Mouse (Mus musculus) limb, embryonic 14.5 days (tissue): ENCODE results near the gene Ppp3r2. TPM values are rescaled to one million over a fixed set of nuclear protein-coding genes. Genes with fewer than 3 reads are reported as not detected.
A peak's percentile ranks its signal among the peaks of the same experiment; 100 is the strongest.

Source experiments
- ATAC-seq: fragments of 200-750 bp; cut with Nextera tagmentation; 2 replicates; pipeline ENCODE4 v1.8.0; 2017; ENCODE audit warnings: low read depth, moderate number of reproducible peaks, moderate TSS enrichment; ENCODE audit not compliant: low FRiP score
- DNase-seq: peaks from one replicate; pipeline ENCODE4 v3.0.0-alpha.2; 2015; ENCODE audit warnings: low spot score
- H3K27ac ChIP-seq: fragments of 300-500 bp; sonication (generic); replicated peaks from 2 replicates; pipeline ENCODE4 v1.5.1; 2014; ENCODE audit warnings: low read depth, mild to moderate bottlenecking, low read length, moderate library complexity, mixed read lengths
- H3K27me3 ChIP-seq: fragments of 300-500 bp; sonication (generic); 2 replicates; pipeline ENCODE4 v1.6.1; 2014; ENCODE audit warnings: low read length, mixed read lengths; ENCODE audit not compliant: control insufficient read depth, insufficient read depth
- H3K36me3 ChIP-seq: fragments of 300-500 bp; sonication (generic); 2 replicates; pipeline ENCODE4 v1.6.1; 2014; ENCODE audit warnings: mild to moderate bottlenecking, low read length, moderate library complexity, mixed read lengths; ENCODE audit not compliant: control insufficient read depth, insufficient read depth
- H3K4me1 ChIP-seq: fragments of 300-500 bp; sonication (generic); 2 replicates; pipeline ENCODE4 v1.6.1; 2014; ENCODE audit warnings: antibody characterized with exemption, low read length, mixed read lengths; ENCODE audit not compliant: control insufficient read depth, insufficient read depth
- H3K4me2 ChIP-seq: fragments of 300-500 bp; sonication (generic); replicated peaks from 2 replicates; pipeline ENCODE4 v1.6.1; 2014; ENCODE audit warnings: low read depth, mild to moderate bottlenecking, low read length, moderate library complexity; ENCODE audit not compliant: severe bottlenecking
- H3K4me3 ChIP-seq: fragments of 300-500 bp; sonication (generic); replicated peaks from 2 replicates; pipeline ENCODE4 v1.5.1; 2014; ENCODE audit warnings: low read length
- H3K9ac ChIP-seq: fragments of 300-500 bp; sonication (generic); 2 replicates; pipeline ENCODE4 v1.6.1; 2014; ENCODE audit warnings: mild to moderate bottlenecking, low read depth, low read length, moderate library complexity; ENCODE audit not compliant: severe bottlenecking
- H3K9me3 ChIP-seq: fragments of 300-500 bp; sonication (generic); 2 replicates; pipeline ENCODE4 v1.6.1; 2016; ENCODE audit warnings: low read length; ENCODE audit not compliant: control insufficient read depth
- POLR2A ChIP-seq: fragments of 200-500 bp; IDR thresholded peaks from 2 replicates; pipeline ENCODE4 v1.8.0; 2012; ENCODE audit warnings: inconsistent platforms, mild to moderate bottlenecking, moderate library complexity, borderline replicate concordance; ENCODE audit not compliant: insufficient read depth, insufficient read length; ENCODE audit errors: extremely low read depth
- WGBS: fragments of 180-500 bp; shearing (Covaris S2); extraction: QIAGEN DNeasy Blood & Tissue Kit; methylation state at CpG from one replicate; pipeline ENCODE4 v1.1.7; 2014; 5-methylcytosine and 5-hydroxymethylcytosine counted together
- polyA plus RNA-seq, 2 experiments: library from polyadenylated mRNA; depleted of rRNA in 1 of 2; stranded (reverse) in 1 of 2; unstranded in 1 of 2; fragments of >200 nt; fragmentation: Nextera tagmentation in 1 of 2; extraction: Ambion mirVana in 1 of 2; gene quantifications; 2 replicates each; pipeline versions ENCODE4 v1.2.1 to v1.2.3; 2012 to 2014

Gene Ppp3r2
- polyA plus RNA-seq, 2 experiments: 0.14 to 0.19 TPM

DNA sequence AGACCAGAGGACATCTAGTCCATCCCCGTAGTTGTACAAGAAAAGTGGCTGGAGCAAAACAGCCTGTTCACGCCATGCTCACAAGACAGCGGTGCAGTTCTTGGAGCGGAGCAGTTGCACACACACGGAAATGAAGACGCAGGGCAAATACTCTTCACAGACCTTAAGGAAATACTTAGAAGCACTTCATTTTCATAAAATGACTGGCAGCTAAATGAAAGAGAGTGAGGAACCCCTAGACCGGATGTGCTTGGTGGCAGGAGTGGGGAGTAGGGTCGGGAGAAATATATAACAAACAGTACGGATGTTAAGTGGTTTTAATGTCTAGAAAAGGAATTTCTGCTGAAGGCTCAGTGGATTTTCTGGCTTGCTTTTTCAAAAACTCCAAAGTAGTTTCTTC lies 20.2 kb downstream of the Ppp3r2 start:
- 95% methylated on average over 9 of the region's 9 CpGs for WGBS
- peaks cover 39% of the 10 kb centered on the region for H3K36me3 ChIP-seq

DNA sequence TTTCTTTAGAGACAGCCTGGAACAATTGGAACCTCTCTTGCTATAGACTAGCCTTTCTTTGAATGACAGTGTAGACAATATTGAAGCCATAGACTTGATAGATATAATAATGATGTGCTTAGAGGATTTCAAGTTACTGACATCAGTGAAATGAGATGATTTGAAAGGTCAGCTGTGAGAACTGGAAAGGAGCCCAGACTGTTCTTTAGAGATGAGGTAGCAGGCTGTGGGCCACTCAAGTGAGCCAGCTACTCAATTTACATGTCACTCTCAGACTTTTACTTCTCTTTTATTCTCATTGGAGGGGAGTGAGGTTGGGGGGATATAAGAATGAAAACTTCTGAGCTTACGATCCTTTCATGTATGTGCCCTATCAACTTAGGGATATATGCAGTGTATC lies 22.4 kb downstream of the Ppp3r2 start:
- H3K36me3 ChIP-seq: peaks cover 55% of the 10 kb centered on the region
- DNase-seq: peak; percentile 21
- H3K27ac ChIP-seq: no peak overlapping the region
- 100% methylated on average over 1 of the region's 1 CpGs for WGBS
- ATAC-seq: no peak
- H3K9me3 ChIP-seq: no peaks in the 10 kb centered on the region
- no peaks in the 10 kb centered on the region for H3K4me1 ChIP-seq
- TF ChIP-seq POLR2A: no peak
- H3K9ac ChIP-seq: no peak overlapping the region
- no peaks in the 10 kb centered on the region for H3K27me3 ChIP-seq
- H3K4me3 ChIP-seq: no peak overlapping the region
- H3K4me2 ChIP-seq: no peak overlapping the region

More for the DNA sequence above, 20.2 kb downstream of the Ppp3r2 start:
- DNase-seq: no peak
- Histone ChIP-seq H3K9me3 (no peaks in the 10 kb centered on the region), H3K4me1 (no peaks in the 10 kb centered on the region), H3K27ac (no peak overlapping the region), H3K4me3 (no peak overlapping the region), H3K27me3 (no peaks in the 10 kb centered on the region), H3K9ac (no peak overlapping the region), H3K4me2 (no peak overlapping the region)
- no peak for TF ChIP-seq POLR2A
- ATAC-seq: no peak

DNA sequence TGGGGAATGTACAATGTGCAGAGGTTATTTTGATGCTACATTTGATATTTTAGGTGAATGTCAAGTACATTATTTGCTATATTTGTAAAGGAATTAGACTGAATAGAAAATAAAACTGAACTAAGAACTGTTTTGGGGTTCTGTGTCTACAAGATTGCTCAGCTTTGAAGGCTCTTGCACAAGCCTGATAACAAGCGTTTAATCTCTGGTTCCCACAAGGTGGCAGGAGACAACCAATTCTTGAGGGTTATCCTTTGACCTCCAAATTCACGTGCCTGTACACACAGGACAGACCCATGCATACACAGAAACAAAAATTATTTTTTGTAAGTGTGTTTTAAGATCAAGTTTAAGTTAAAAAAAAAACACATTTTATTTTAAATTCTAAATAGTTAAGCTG lies 41.9 kb downstream of the Ppp3r2 start:
- no peak for ATAC-seq
- H3K9me3 ChIP-seq: no peaks in the 10 kb centered on the region
- H3K27ac ChIP-seq: no peak overlapping the region
- no peak for DNase-seq
- TF ChIP-seq POLR2A: no peak
- 74% methylated on average over 2 of the region's 2 CpGs for WGBS
- no peak overlapping the region for H3K4me3 ChIP-seq
- H3K4me2 ChIP-seq: no peak overlapping the region
- H3K4me1 ChIP-seq: no peaks in the 10 kb centered on the region
- peaks cover 82% of the 10 kb centered on the region for H3K36me3 ChIP-seq
- H3K9ac ChIP-seq: no peak overlapping the region
- H3K27me3 ChIP-seq: no peaks in the 10 kb centered on the region

DNA sequence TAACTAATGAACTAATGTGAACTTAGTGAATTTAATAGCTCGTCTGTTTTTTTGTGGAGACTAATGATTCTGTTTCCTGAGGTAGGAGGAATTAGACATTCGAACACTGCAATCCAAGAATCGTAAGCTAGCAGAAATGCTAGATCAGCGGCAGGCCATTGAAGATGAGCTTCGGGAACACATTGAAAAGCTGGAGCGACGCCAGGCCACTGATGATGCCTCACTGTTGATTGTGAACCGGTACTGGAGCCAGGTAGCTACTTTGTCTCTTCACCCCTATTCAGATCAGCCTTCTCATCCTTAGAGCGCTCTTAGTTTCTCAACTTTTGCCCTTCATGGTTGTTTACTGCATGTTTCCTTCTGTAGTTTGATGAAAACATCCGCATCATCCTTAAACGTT lies 44.0 kb downstream of the Ppp3r2 start:
- DNase-seq (no peak), ATAC-seq (no peak)
- Histone ChIP-seq H3K36me3 (peaks cover 71% of the 10 kb centered on the region), H3K4me1 (peaks cover 4% of the 10 kb centered on the region; the same call in 1 of the 2 replicates), H3K27ac (no peak overlapping the region), H3K27me3 (no peaks in the 10 kb centered on the region), H3K4me2 (no peak overlapping the region), H3K9me3 (no peaks in the 10 kb centered on the region), H3K4me3 (no peak overlapping the region), H3K9ac (no peak overlapping the region)
- 92% methylated on average over 11 of the region's 11 CpGs for WGBS
- TF ChIP-seq POLR2A: no peak

DNA sequence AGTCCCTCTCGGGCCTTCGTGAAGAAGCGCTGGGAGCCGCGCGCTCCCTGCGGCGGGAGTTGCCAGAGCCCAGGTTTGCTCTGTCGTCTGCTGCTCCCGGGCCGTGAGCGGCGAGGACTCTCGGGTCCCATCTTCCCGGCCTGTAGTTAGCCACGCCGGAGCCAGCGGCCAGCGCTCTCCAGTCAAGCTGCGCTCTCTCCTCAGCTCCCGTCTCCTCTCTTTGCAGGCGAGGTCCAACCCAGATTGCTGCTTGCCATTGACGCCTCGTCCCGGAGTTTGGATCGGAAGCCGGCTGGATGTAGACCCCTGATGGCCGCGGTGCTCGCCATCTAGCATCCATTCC lies 49.7 kb downstream of the Ppp3r2 start:
- peaks cover 6% of the 10 kb centered on the region; the same call in 1 of the 2 replicates for H3K4me1 ChIP-seq
- H3K9me3 ChIP-seq: no peaks in the 10 kb centered on the region
- H3K36me3 ChIP-seq: peaks cover 28% of the 10 kb centered on the region
- no peak for TF ChIP-seq POLR2A
- peak overlapping the region; percentile 63 for H3K4me3 ChIP-seq
- WGBS: under 1% methylated on average over 30 of the region's 30 CpGs
- peak overlapping the region; percentile 86 for H3K27ac ChIP-seq
- ATAC-seq: peak; percentile 58
- no peak for DNase-seq
- H3K9ac ChIP-seq: peak overlapping the region; percentile 76
- H3K27me3 ChIP-seq: no peaks in the 10 kb centered on the region
- H3K4me2 ChIP-seq: peak overlapping the region; percentile 54
